Mouse (Mus musculus) liver, embryonic 14.5 days (tissue): ENCODE data around the gene Rbbp8nl. TPM values are rescaled to one million over a fixed set of nuclear protein-coding genes. Genes with fewer than 3 reads are reported as not detected.

ENCODE experiments used
- ATAC-seq: fragments of 200-750 bp; cut with Nextera tagmentation; 2 replicates; pipeline ENCODE4 v1.8.0; 2017; ENCODE audit warnings: moderate number of reproducible peaks, mild to moderate bottlenecking, moderate library complexity; ENCODE audit not compliant: insufficient read depth
- DNase-seq, 3 experiments: peaks; one replicate each; pipeline ENCODE4 v3.0.0-alpha.2; 2012 to 2013; ENCODE audit warnings: low read depth in 3 of 3, low spot score in 3 of 3
- H3K27ac ChIP-seq: fragments of 300-500 bp; sonication (generic); 2 replicates; pipeline ENCODE4 v1.5.1; 2014; ENCODE audit warnings: moderate library complexity, mild to moderate bottlenecking, control low read depth, inconsistent platforms
- H3K27me3 ChIP-seq: fragments of 300-500 bp; sonication (generic); 2 replicates; pipeline ENCODE4 v1.6.1; 2014; ENCODE audit warnings: mild to moderate bottlenecking, low read length, moderate library complexity; ENCODE audit not compliant: control insufficient read depth, insufficient read depth
- H3K36me3 ChIP-seq: fragments of 300-500 bp; sonication (generic); replicated peaks from 2 replicates; pipeline ENCODE4 v1.6.1; 2014; ENCODE audit warnings: low read depth; ENCODE audit not compliant: control insufficient read depth, insufficient read depth
- H3K4me1 ChIP-seq, 2 experiments: fragments of 200-500 bp in 1 of 2; fragments of 300-500 bp in 1 of 2; sonication (generic) in 1 of 2; replicated peaks; 2 replicates each; pipeline ENCODE4 v1.6.1; 2012 to 2014; ENCODE audit warnings: antibody characterized with exemption in 1 of 2, inconsistent platforms in 1 of 2, low read length in 1 of 2; ENCODE audit not compliant: control insufficient read depth in 2 of 2, insufficient read depth in 2 of 2
- H3K4me2 ChIP-seq: fragments of 300-500 bp; sonication (generic); 2 replicates; pipeline ENCODE4 v1.6.1; 2014; ENCODE audit warnings: low read depth, mild to moderate bottlenecking, control low read depth, moderate library complexity
- H3K4me3 ChIP-seq, 2 experiments: fragments of 200-500 bp in 1 of 2; fragments of 300-500 bp in 1 of 2; sonication (generic) in 1 of 2; 2 replicates each; pipeline ENCODE4 v1.5.1; 2012 to 2014; ENCODE audit warnings: low read depth in 2 of 2, low read length in 2 of 2, mild to moderate bottlenecking in 2 of 2, control low read depth in 1 of 2, inconsistent platforms in 1 of 2, moderate library complexity in 1 of 2; ENCODE audit not compliant: insufficient read depth in 1 of 2
- H3K9ac ChIP-seq: fragments of 300-500 bp; sonication (generic); replicated peaks from 2 replicates; pipeline ENCODE4 v1.6.1; 2014; ENCODE audit warnings: mild to moderate bottlenecking, control low read depth, moderate library complexity
- H3K9me3 ChIP-seq: fragments of 300-500 bp; sonication (generic); 2 replicates; pipeline ENCODE4 v1.6.1; 2016; ENCODE audit warnings: low read length, mixed read lengths; ENCODE audit not compliant: control insufficient read depth
- CTCF ChIP-seq: IDR thresholded peaks from 2 replicates; pipeline ENCODE4 v1.5.1; 2016; ENCODE audit warnings: antibody characterized with exemption, low read depth, control low read depth
- EP300 ChIP-seq: IDR thresholded peaks from 2 replicates; pipeline ENCODE4 v1.6.1; 2016; ENCODE audit warnings: antibody characterized with exemption, low read depth
- WGBS: fragments of 180-500 bp; shearing (Covaris S2); extraction: QIAGEN DNeasy Blood & Tissue Kit; methylation state at CpG from one replicate; pipeline ENCODE4 v1.1.7; 2014; ENCODE audit not compliant: insufficient replicate concordance; 5-methylcytosine and 5-hydroxymethylcytosine counted together
- polyA plus RNA-seq, 2 experiments: library from polyadenylated mRNA; depleted of rRNA in 1 of 2; stranded (reverse) in 1 of 2; unstranded in 1 of 2; fragments of >200 nt; fragmentation: Nextera tagmentation in 1 of 2; extraction: Ambion mirVana in 1 of 2; gene quantifications; 2 replicates each; pipeline versions ENCODE4 v1.2.1 to v1.2.3; 2012 to 2014

Gene Rbbp8nl
- polyA plus RNA-seq, 2 experiments: 0.02 TPM; not detected in 1

- DNase-seq: no peak
- 30% methylated on average over 2 of the region's 2 CpGs for WGBS
- Histone ChIP-seq H3K4me1 (no peaks in the 10 kb centered on the region), H3K36me3 (no peaks in the 10 kb centered on the region), H3K27me3 (no peaks in the 10 kb centered on the region), H3K9me3 (no peaks in the 10 kb centered on the region), H3K9ac (no peak overlapping the region), H3K27ac (no peak overlapping the region), H3K4me3 (no peak overlapping the region), H3K4me2 (no peak overlapping the region)
- ATAC-seq: no peak
- TF ChIP-seq CTCF: no peak
- no peak for TF ChIP-seq EP300
These were observed 18.0 kb upstream of the Rbbp8nl start for GRCm38 (mm10) chr2:180307680-180308079.

DNA sequence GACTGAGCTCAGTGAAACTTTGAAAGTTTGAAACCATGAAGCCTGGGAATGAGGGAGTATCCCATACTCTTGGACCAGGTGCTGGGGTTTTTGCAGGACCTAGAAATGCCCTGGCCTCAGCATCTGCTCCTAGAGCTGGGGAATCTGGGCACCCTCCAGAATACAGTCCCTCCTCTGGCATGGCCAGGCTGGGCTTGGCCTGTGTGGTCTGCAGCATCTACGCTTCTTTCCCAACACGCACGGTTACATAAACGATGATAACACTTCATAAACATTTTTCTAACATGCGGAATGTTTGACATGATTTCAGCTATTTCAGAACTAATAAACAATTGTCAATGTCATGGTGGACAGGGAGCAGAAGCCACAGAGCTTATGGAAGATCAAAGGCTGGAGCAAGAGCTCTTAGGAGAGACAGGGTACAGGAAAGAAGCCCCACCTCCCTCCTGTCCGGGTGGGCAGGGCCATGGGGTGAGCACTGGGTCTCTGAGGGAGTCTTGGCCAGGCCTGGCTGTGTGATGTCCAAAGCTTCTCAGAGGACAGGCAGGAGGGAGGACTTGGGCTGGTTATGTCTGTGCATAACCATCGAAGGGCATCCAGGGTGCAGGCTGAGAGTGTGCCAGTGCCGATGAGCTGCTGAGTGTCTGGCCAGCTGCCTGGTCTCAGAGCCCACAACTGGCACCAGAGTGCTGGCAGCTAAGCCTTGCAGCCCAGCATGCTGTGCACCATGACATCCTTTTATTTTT is 16.9 kb upstream of the Rbbp8nl start:
- Histone ChIP-seq H3K4me3 (no peak overlapping the region), H3K27me3 (no peaks in the 10 kb centered on the region), H3K4me2 (no peak overlapping the region), H3K4me1 (no peaks in the 10 kb centered on the region), H3K9me3 (no peaks in the 10 kb centered on the region), H3K27ac (no peak overlapping the region), H3K9ac (no peak overlapping the region), H3K36me3 (no peaks in the 10 kb centered on the region)
- DNase-seq: no peak
- 70% methylated on average over 8 of the region's 8 CpGs for WGBS
- TF ChIP-seq CTCF (no peak), EP300 (no peak)
- no peak for ATAC-seq

- no peak for DNase-seq
- Histone ChIP-seq H3K4me3 (no peak overlapping the region), H3K9ac (no peak overlapping the region), H3K4me1 (0 out of 4 replicates have a peak, but pooled peaks cover 0 to 2% of the 10 kb centered on the region in 2 experiments), H3K27me3 (no peaks in the 10 kb centered on the region), H3K36me3 (no peaks in the 10 kb centered on the region), H3K4me2 (no peak overlapping the region), H3K27ac (no peak overlapping the region), H3K9me3 (no peaks in the 10 kb centered on the region)
- TF ChIP-seq CTCF (no peak), EP300 (no peak)
- WGBS: 41% methylated on average over 2 of the region's 2 CpGs
- ATAC-seq: no peak
These were observed 16.3 kb upstream of the Rbbp8nl start for GRCm38 (mm10) chr2:180306009-180306408.

DNA sequence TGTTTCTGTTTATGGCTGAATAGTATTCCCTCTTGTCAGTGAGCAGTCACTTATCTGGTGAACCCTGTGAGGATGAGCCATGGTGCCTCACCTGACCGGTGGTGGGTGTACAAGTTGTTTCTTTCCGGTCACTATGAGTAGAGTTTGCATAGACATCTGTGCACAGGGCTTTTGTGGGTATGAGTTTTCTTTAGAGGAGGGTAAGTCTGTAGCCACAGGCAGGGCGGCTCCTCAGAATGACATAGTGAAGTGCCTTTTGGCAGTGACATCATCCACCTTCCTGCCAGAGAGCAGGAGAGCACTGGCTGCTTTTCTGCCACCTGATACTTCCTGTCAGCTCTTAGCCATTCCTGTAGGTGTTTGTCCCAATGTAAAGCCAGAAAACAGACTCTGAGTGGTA is 15.8 kb upstream of the Rbbp8nl start:
- Histone ChIP-seq H3K9me3 (no peaks in the 10 kb centered on the region), H3K4me3 (no peak overlapping the region), H3K27me3 (no peaks in the 10 kb centered on the region), H3K4me2 (no peak overlapping the region), H3K9ac (no peak overlapping the region), H3K27ac (no peak overlapping the region), H3K36me3 (no peaks in the 10 kb centered on the region), H3K4me1 (peaks cover 0 to 2% of the 10 kb centered on the region in 2 experiments; a peak in 1 of 4 replicates)
- TF ChIP-seq EP300 (no peak), CTCF (no peak)
- no peak for DNase-seq
- ATAC-seq: no peak
- WGBS: 57% methylated on average over 3 of the region's 3 CpGs

DNA sequence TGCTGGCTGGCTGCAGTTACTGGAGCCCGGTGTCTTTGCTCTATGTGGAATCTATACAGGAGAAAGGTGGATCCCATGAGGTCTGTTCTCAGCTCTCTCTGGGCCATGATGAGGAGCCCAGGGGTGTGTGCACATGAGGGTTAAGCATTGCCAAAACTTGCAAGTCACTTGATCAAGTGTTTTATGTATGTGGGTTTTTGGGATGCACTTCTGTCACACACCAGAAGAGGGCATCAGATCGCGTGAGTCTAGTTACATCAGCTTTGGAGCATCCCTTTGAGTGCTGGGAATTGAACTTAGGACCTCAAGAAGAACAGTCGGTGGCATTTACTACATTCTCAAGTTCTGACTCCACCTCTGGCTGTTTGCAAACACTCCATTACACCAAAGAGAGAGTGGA is 14.9 kb upstream of the Rbbp8nl start:
- no peak overlapping the region for H3K4me3 ChIP-seq
- no peaks in the 10 kb centered on the region for H3K27me3 ChIP-seq
- TF ChIP-seq CTCF: no peak
- TF ChIP-seq EP300: no peak
- H3K27ac ChIP-seq: no peak overlapping the region
- WGBS: 39% methylated on average over 4 of the region's 4 CpGs
- H3K9ac ChIP-seq: no peak overlapping the region
- no peaks in the 10 kb centered on the region for H3K9me3 ChIP-seq
- H3K36me3 ChIP-seq: no peaks in the 10 kb centered on the region
- ATAC-seq: no peak
- peaks cover 0 to 2% of the 10 kb centered on the region in 2 experiments; a peak in 2 of 4 replicates for H3K4me1 ChIP-seq
- no peak for DNase-seq
- no peak overlapping the region for H3K4me2 ChIP-seq
